ENCODE assay signal across 11 mouse cellular contexts in genomic region chr17:32479554-32480506, GRCm38 (mm10). TPM values are rescaled to one million over a fixed set of nuclear protein-coding genes. Genes with fewer than 3 reads are reported as not detected.
DNase-seq lines count a peak whose midpoint lies in the region; ATAC-seq and TF ChIP-seq lines count a peak whose summit lies in the region.
"Had no signal": no experiment of that assay in that cellular context is flagged by ENCODE, and none has a peak within 500 bp of the region (broad histone marks: within the 10 kb centered on the region; RNA-seq: fewer than 3 reads in every experiment).

No protein-coding gene starts in this region.

- H3K27ac ChIP-seq in layer of hippocampus, adult 2 months, result no peak overlapping the region
- H3K27ac ChIP-seq: embryonic facial prominence, embryonic 13.5 days; limb, embryonic 15.5 days had no signal

- H3K4me3 ChIP-seq in layer of hippocampus, adult 2 months, result no peak overlapping the region
- H3K4me3 ChIP-seq: embryonic facial prominence, embryonic 13.5 days; limb, embryonic 15.5 days had no signal

- TF ChIP-seq CTCF in layer of hippocampus, adult 2 months (conservative IDR thresholded peaks at IDR 0.05), result peak; percentile 66

- ATAC-seq in hematopoietic stem cell, adult 5-6 weeks (replicated peaks in 1 of 2; ENCODE audit: insufficient read depth in 1 of 2, low FRiP score in 2 of 2, low TSS enrichment in 1 of 2, low read depth in 1 of 2, poor library complexity in 2 of 2, severe bottlenecking in 2 of 2), result peak; percentile 61 to 68

- DNase-seq in adrenal gland, adult (ENCODE audit: inconsistent age in 2 of 2, low spot score in 1 of 2), result peak; percentile 23 to 65
- DNase-seq in adrenal gland, adult 18-20 months (ENCODE audit: low spot score in 2 of 2), result no peak
- DNase-seq in layer of hippocampus, adult 2 months (ENCODE audit: low spot score in 2 of 2), result no peak
- DNase-seq in layer of hippocampus, postnatal 25 days (ENCODE audit: extremely low spot score in 1 of 2, low spot score in 1 of 2), result no peak
- DNase-seq in Muller cell, postnatal 12 days (ENCODE audit: inconsistent ontology term), result peak; percentile 29
- DNase-seq in c-Kit-positive CD71-positive TER-119-positive erythroid progenitor cells, embryonic 14.5 days (ENCODE audit: low spot score), result no peak
- no peak for DNase-seq in right cerebral cortex, postnatal 10 days (ENCODE audit: low spot score in 2 of 2)
- DNase-seq: spleen, adult 18-20 months had no signal

RNA-seq across cellular contexts. Expression of gene Cyp4f17, which starts 26.0 kb away (rescaled TPM):
- total RNA-seq in adrenal gland, adult 18-20 months (2021), result 10 to 100 TPM; 11.3 to 12.4 TPM
- 1 to 10 TPM; 3.2 to 4.4 TPM for total RNA-seq in layer of hippocampus, adult 2 months (2021)
- total RNA-seq in layer of hippocampus, postnatal 25 days (2021), result 1 to 10 TPM; 3.4 to 6.0 TPM
- total RNA-seq in hematopoietic stem cell, adult 5-6 weeks (2017), result 1.4 and 2.2 TPM in 2 replicates

RNA-seq across cellular contexts. Expression of gene Cyp4f39, which starts 27.3 kb away (rescaled TPM):
- not detected for total RNA-seq in adrenal gland, adult 18-20 months (2021)
- total RNA-seq in layer of hippocampus, adult 2 months (2021), result not detected
- not detected for total RNA-seq in layer of hippocampus, postnatal 25 days (2021)
- total RNA-seq in hematopoietic stem cell, adult 5-6 weeks (2017), result 0.99 TPM in 1 of 2 replicates, not detected in the other

RNA-seq across cellular contexts. Expression of gene Pglyrp2, which starts 55.9 kb away (rescaled TPM):
- total RNA-seq in adrenal gland, adult 18-20 months (2021), result under 1 TPM; 0.17 to 0.54 TPM
- total RNA-seq in layer of hippocampus, adult 2 months (2021), result not detected
- not detected for total RNA-seq in layer of hippocampus, postnatal 25 days (2021)
- total RNA-seq in hematopoietic stem cell, adult 5-6 weeks (2017), result 57.8 and 80.3 TPM in 2 replicates

RNA-seq across cellular contexts. Expression of gene Cyp4f16, which starts 56.5 kb away (rescaled TPM):
- total RNA-seq in adrenal gland, adult 18-20 months (2021), result 10 to 100 TPM in 1 of 2 experiments, 1 to 10 TPM in 1; 9.9 to 10.5 TPM
- 1 to 10 TPM; 8.7 to 8.8 TPM for total RNA-seq in layer of hippocampus, adult 2 months (2021)
- 10 to 100 TPM in 1 of 2 experiments, 1 to 10 TPM in 1; 7.0 to 10.3 TPM for total RNA-seq in layer of hippocampus, postnatal 25 days (2021)
- 7.1 and 14.4 TPM in 2 replicates for total RNA-seq in hematopoietic stem cell, adult 5-6 weeks (2017)

Comparison
In these comparisons a context has a peak if more than half of its experiments do, and no peak if none do; other contexts are left out.
1. DNase-seq: peak in adrenal gland, adult (2 of 2) and Muller cell, postnatal 12 days (single experiment); none in adrenal gland, adult 18-20 months (0 of 2), layer of hippocampus, adult 2 months (0 of 2), layer of hippocampus, postnatal 25 days (0 of 2), c-Kit-positive CD71-positive TER-119-positive erythroid progenitor cells, embryonic 14.5 days (single experiment) and right cerebral cortex, postnatal 10 days (0 of 2).
2. RNA of gene Pglyrp2, which starts 55.9 kb away (total RNA-seq): 57.8 to 80.3 TPM in hematopoietic stem cell, adult 5-6 weeks; 0.17 to 0.54 TPM in adrenal gland, adult 18-20 months, not detected in layer of hippocampus, postnatal 25 days and not detected in layer of hippocampus, adult 2 months; every median in the first group is over 10 times any median in the second.